Mouse (Mus musculus) lung, embryonic 14.5 days (tissue): ENCODE data around the gene Mgrn1. TPM values are rescaled to one million over a fixed set of nuclear protein-coding genes. Genes with fewer than 3 reads are reported as not detected.
A peak's percentile ranks its signal among the peaks of the same experiment; 100 is the strongest.

Experiments
- ATAC-seq: fragments of 200-750 bp; cut with Nextera tagmentation; 2 replicates; pipeline ENCODE4 v1.8.0; 2017; ENCODE audit warnings: mild to moderate bottlenecking, moderate TSS enrichment, moderate library complexity; ENCODE audit not compliant: insufficient read depth
- DNase-seq: peaks from one replicate; pipeline ENCODE4 v3.0.0-alpha.2; 2015
- H3K27ac ChIP-seq: fragments of 300-500 bp; sonication (generic); 2 replicates; pipeline ENCODE4 v1.5.1; 2014; ENCODE audit warnings: low read depth, mild to moderate bottlenecking, moderate library complexity
- H3K27me3 ChIP-seq: fragments of 300-500 bp; sonication (generic); 2 replicates; pipeline ENCODE4 v1.6.1; 2014; ENCODE audit warnings: low read length, control low read depth; ENCODE audit not compliant: insufficient read depth
- H3K36me3 ChIP-seq: fragments of 300-500 bp; sonication (generic); 2 replicates; pipeline ENCODE4 v1.6.1; 2014; ENCODE audit warnings: control low read depth; ENCODE audit not compliant: insufficient read depth
- H3K4me1 ChIP-seq: fragments of 300-500 bp; sonication (generic); 2 replicates; pipeline ENCODE4 v1.6.1; 2014; ENCODE audit warnings: antibody characterized with exemption, control low read depth; ENCODE audit not compliant: insufficient read depth
- H3K4me2 ChIP-seq: fragments of 300-500 bp; sonication (generic); 2 replicates; pipeline ENCODE4 v1.6.1; 2014; ENCODE audit warnings: mild to moderate bottlenecking
- H3K4me3 ChIP-seq: fragments of 300-500 bp; sonication (generic); 2 replicates; pipeline ENCODE4 v1.5.1; 2014; ENCODE audit warnings: low read depth, low read length
- H3K9ac ChIP-seq: fragments of 300-500 bp; sonication (generic); 2 replicates; pipeline ENCODE4 v1.6.1; 2014
- H3K9me3 ChIP-seq: fragments of 300-500 bp; sonication (generic); 2 replicates; pipeline ENCODE4 v1.6.1; 2016; ENCODE audit warnings: low read depth, low read length, control low read depth
- CTCF ChIP-seq: IDR thresholded peaks from 2 replicates; pipeline ENCODE4 v1.5.1; 2016; ENCODE audit warnings: antibody characterized with exemption, low read depth
- WGBS: fragments of 180-500 bp; shearing (Covaris S2); extraction: QIAGEN DNeasy Blood & Tissue Kit; methylation state at CpG from one replicate; pipeline ENCODE4 v1.1.7; 2014; 5-methylcytosine and 5-hydroxymethylcytosine counted together
- polyA plus RNA-seq: library from polyadenylated mRNA; unstranded; fragments of >200 nt; fragmentation: Nextera tagmentation; extraction: Ambion mirVana; gene quantifications from 2 replicates; pipeline ENCODE4 v1.2.1, GENCODE M21; 2014

The Mgrn1 gene
- polyA plus RNA-seq, 1 experiment from 2014 or later: 88.8 TPM

GRCm38 (mm10) chr16:4939412-4939811 lies 53.4 kb downstream of the Mgrn1 start:
- H3K36me3 ChIP-seq: peaks cover 72% of the 10 kb centered on the region

GRCm38 (mm10) chr16:4940311-4940850 lies 54.3 kb downstream of the Mgrn1 start:
- Histone ChIP-seq H3K4me2 (peak overlapping the region; percentile 92), H3K36me3 (peaks cover 69% of the 10 kb centered on the region), H3K27ac (no peak overlapping the region; the same call in 1 of the 2 replicates), H3K4me3 (no peak overlapping the region), H3K27me3 (no peaks in the 10 kb centered on the region), H3K9me3 (no peaks in the 10 kb centered on the region), H3K4me1 (0 out of 2 replicates have a peak, but pooled peaks cover 3% of the 10 kb centered on the region), H3K9ac (no peak overlapping the region)
- DNase-seq (no peak), ATAC-seq (no peak)
- no peak for TF ChIP-seq CTCF
- 77% methylated on average over 10 of the region's 10 CpGs for WGBS

More at GRCm38 (mm10) chr16:4939412-4939811, 53.4 kb downstream of the Mgrn1 start:
- H3K27me3 ChIP-seq: no peaks in the 10 kb centered on the region
- peak; percentile 57 for DNase-seq
- H3K4me1 ChIP-seq: 0 out of 2 replicates have a peak, but pooled peaks cover 3% of the 10 kb centered on the region
- peak; percentile 76 for ATAC-seq
- H3K4me2 ChIP-seq: peak overlapping the region; percentile 92
- peak overlapping the region; percentile 93 for H3K9ac ChIP-seq
- 2% methylated on average over 16 of the region's 16 CpGs for WGBS
- no peaks in the 10 kb centered on the region for H3K9me3 ChIP-seq
- H3K27ac ChIP-seq: peak overlapping the region; percentile 88
- H3K4me3 ChIP-seq: peak overlapping the region; percentile 92
- TF ChIP-seq CTCF: no peak

DNA sequence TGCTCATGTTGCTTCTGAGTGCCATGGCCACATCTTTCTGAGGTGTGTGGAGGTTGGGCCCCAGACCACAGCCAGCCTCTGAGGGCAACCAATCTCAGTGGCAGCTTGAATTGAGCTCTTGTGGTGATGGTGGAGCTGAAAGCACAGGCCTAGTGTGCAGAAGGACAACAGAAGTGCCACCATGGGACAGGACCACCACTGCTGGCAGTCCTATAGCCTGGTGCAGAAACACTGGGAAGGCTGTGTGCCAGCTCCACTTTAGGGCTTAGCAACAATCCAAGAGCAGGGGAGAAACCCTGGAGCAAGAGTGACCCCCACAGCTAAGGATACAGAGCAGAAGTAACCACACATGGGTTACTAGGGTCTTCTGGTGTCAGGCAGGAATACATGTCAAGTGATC lies 55.0 kb downstream of the Mgrn1 start:
- Histone ChIP-seq H3K27ac (no peak overlapping the region), H3K4me2 (no peak overlapping the region), H3K36me3 (peaks cover 68% of the 10 kb centered on the region), H3K27me3 (no peaks in the 10 kb centered on the region), H3K9me3 (no peaks in the 10 kb centered on the region), H3K4me3 (no peak overlapping the region), H3K9ac (no peak overlapping the region), H3K4me1 (0 out of 2 replicates have a peak, but pooled peaks cover 3% of the 10 kb centered on the region)
- no peak for TF ChIP-seq CTCF
- no peak for ATAC-seq
- no peak for DNase-seq

DNA sequence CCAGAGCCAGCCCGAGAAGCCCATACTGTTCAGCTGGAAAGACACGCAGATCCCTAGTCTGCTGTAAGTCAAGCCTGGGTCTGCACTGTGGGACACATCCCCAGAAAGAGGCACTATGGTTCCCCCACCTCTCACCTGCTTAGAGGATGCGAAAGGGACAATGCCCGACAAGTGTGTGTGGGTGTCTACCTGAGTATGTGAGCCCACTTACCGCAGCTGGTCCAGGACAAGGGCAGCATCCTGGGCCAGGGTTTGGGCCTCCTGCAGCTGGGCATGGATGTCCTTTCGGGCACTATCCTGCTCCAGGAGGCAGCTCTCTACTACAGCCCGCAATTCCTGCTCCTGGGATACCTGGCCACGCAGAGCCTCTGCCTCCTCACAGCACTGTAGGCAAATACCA lies 56.8 kb downstream of the Mgrn1 start:
- DNase-seq (no peak), ATAC-seq (no peak)
- TF ChIP-seq CTCF: no peak
- H3K4me1 ChIP-seq: 0 out of 2 replicates have a peak, but pooled peaks cover 3% of the 10 kb centered on the region
- H3K36me3 ChIP-seq: peaks cover 68% of the 10 kb centered on the region
- no peak overlapping the region for H3K4me2 ChIP-seq
- H3K27me3 ChIP-seq: no peaks in the 10 kb centered on the region
- no peak overlapping the region for H3K9ac ChIP-seq
- 91% methylated on average over 8 of the region's 8 CpGs for WGBS
- no peak overlapping the region for H3K27ac ChIP-seq
- no peaks in the 10 kb centered on the region for H3K9me3 ChIP-seq
- no peak overlapping the region for H3K4me3 ChIP-seq

DNA sequence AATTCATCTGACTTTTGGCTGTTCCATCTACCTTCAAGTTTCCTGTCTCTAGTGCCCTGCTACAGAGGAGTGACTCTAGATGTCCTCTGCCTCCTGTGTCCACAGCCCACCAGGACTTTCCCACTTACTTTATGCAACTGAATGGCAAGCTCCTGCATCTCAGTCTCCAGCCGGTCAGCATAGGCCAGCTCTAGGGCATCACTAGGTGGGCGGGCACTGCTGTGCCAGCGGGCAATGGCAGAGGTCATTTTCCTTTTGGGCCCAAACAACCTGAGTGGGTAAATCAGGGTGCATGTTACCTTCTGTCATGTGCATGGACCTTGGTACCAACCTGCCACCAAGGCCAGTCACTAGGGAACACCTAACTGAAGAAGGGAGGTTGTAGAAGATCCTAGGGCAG lies 57.4 kb downstream of the Mgrn1 start:
- ATAC-seq: no peak
- 82% methylated on average over 3 of the region's 3 CpGs for WGBS
- H3K36me3 ChIP-seq: peaks cover 72% of the 10 kb centered on the region
- no peaks in the 10 kb centered on the region for H3K27me3 ChIP-seq
- no peaks in the 10 kb centered on the region for H3K9me3 ChIP-seq
- no peak overlapping the region for H3K27ac ChIP-seq
- H3K4me3 ChIP-seq: no peak overlapping the region
- no peak overlapping the region for H3K9ac ChIP-seq
- DNase-seq: no peak
- H3K4me1 ChIP-seq: 0 out of 2 replicates have a peak, but pooled peaks cover 3% of the 10 kb centered on the region
- H3K4me2 ChIP-seq: no peak overlapping the region
- TF ChIP-seq CTCF: no peak

GRCm38 (mm10) chr16:4945415-4945814 lies 59.4 kb downstream of the Mgrn1 start:
- H3K9ac ChIP-seq: no peak overlapping the region
- no peaks in the 10 kb centered on the region for H3K9me3 ChIP-seq
- no peaks in the 10 kb centered on the region for H3K27me3 ChIP-seq
- no peak overlapping the region for H3K4me3 ChIP-seq
- DNase-seq (no peak), ATAC-seq (no peak)
- no peak for TF ChIP-seq CTCF
- H3K4me2 ChIP-seq: no peak overlapping the region
- no peaks in the 10 kb centered on the region for H3K4me1 ChIP-seq
- 74% methylated on average over 4 of the region's 4 CpGs for WGBS
- H3K27ac ChIP-seq: no peak overlapping the region
- peaks cover 81% of the 10 kb centered on the region for H3K36me3 ChIP-seq

GRCm38 (mm10) chr16:4946155-4946554 lies 60.1 kb downstream of the Mgrn1 start:
- Histone ChIP-seq H3K9ac (no peak overlapping the region), H3K27me3 (no peaks in the 10 kb centered on the region), H3K36me3 (peaks cover 81% of the 10 kb centered on the region), H3K4me2 (no peak overlapping the region), H3K4me3 (no peak overlapping the region), H3K27ac (no peak overlapping the region), H3K9me3 (no peaks in the 10 kb centered on the region), H3K4me1 (no peaks in the 10 kb centered on the region)
- 79% methylated on average over 3 of the region's 3 CpGs for whole genome bisulfite sequencing
- ATAC-seq (no peak), DNase-seq (no peak)
- no peak for TF ChIP-seq CTCF
